Mouse (Mus musculus) embryonic facial prominence, embryonic 11.5 days (tissue): Measurements from ENCODE around the gene Dhx38. TPM values are rescaled to one million over a fixed set of nuclear protein-coding genes. Genes with fewer than 3 reads are reported as not detected.
A peak's percentile ranks its signal among the peaks of the same experiment; 100 is the strongest.

Experiments used
- ATAC-seq: fragments of 200-750 bp; cut with Nextera tagmentation; replicated peaks from 2 replicates; pipeline ENCODE4 v1.8.0; 2017; ENCODE audit warnings: low read depth; ENCODE audit not compliant: insufficient number of reproducible peaks, low FRiP score, low TSS enrichment
- DNase-seq: peaks from one replicate; pipeline ENCODE4 v3.0.0-alpha.2; 2015; ENCODE audit warnings: low spot score
- H3K27ac ChIP-seq: fragments of 300-500 bp; sonication (generic); replicated peaks from 2 replicates; pipeline ENCODE4 v1.5.1; 2014; ENCODE audit warnings: mild to moderate bottlenecking, low read depth, low read length, control low read depth
- H3K27me3 ChIP-seq: fragments of 300-500 bp; sonication (generic); 2 replicates; pipeline ENCODE4 v1.6.1; 2014; ENCODE audit warnings: mild to moderate bottlenecking, low read length, moderate library complexity, mixed read lengths; ENCODE audit not compliant: control insufficient read depth, insufficient read depth
- H3K36me3 ChIP-seq: fragments of 300-500 bp; sonication (generic); replicated peaks from 2 replicates; pipeline ENCODE4 v1.6.1; 2014; ENCODE audit warnings: low read depth, mild to moderate bottlenecking, low read length, moderate library complexity, mixed read lengths; ENCODE audit not compliant: control insufficient read depth, insufficient read depth
- H3K4me1 ChIP-seq: fragments of 300-500 bp; sonication (generic); 2 replicates; pipeline ENCODE4 v1.6.1; 2014; ENCODE audit warnings: low read length, mixed read lengths; ENCODE audit not compliant: control insufficient read depth, insufficient read depth
- H3K4me2 ChIP-seq: fragments of 300-500 bp; sonication (generic); 2 replicates; pipeline ENCODE4 v1.6.1; 2014; ENCODE audit warnings: low read depth, mild to moderate bottlenecking, control low read depth, low read length, moderate library complexity
- H3K4me3 ChIP-seq: fragments of 300-500 bp; sonication (generic); 2 replicates; pipeline ENCODE4 v1.5.1; 2014; ENCODE audit warnings: low read depth, low read length, control low read depth
- H3K9ac ChIP-seq: fragments of 300-500 bp; sonication (generic); replicated peaks from 2 replicates; pipeline ENCODE4 v1.6.1; 2014; ENCODE audit warnings: mild to moderate bottlenecking, control low read depth, low read length
- H3K9me3 ChIP-seq: fragments of 300-500 bp; sonication (generic); replicated peaks from 2 replicates; pipeline ENCODE4 v1.6.1; 2016; ENCODE audit warnings: mild to moderate bottlenecking, low read length, inconsistent platforms, mixed read lengths; ENCODE audit not compliant: control insufficient read depth
- WGBS: fragments of 180-500 bp; shearing (Covaris S2); extraction: QIAGEN DNeasy Blood & Tissue Kit; methylation state at CpG from one replicate; pipeline ENCODE4 v1.1.7; 2014; 5-methylcytosine and 5-hydroxymethylcytosine counted together
- polyA plus RNA-seq: library from polyadenylated mRNA; unstranded; fragments of >200 nt; fragmentation: Nextera tagmentation; extraction: Ambion mirVana; gene quantifications from 2 replicates; pipeline ENCODE4 v1.2.1, GENCODE M21; 2014

Dhx38 gene
- polyA plus RNA-seq, 1 experiment from 2014 or later = 20.4 TPM

- Histone ChIP-seq H3K9ac (no peak overlapping the region), H3K4me1 (no peaks in the 10 kb centered on the region), H3K4me2 (no peak overlapping the region), H3K36me3 (no peaks in the 10 kb centered on the region), H3K4me3 (no peak overlapping the region), H3K27ac (no peak overlapping the region), H3K27me3 (no peaks in the 10 kb centered on the region), H3K9me3 (no peaks in the 10 kb centered on the region)
- peak; percentile 50 for DNase-seq
- ATAC-seq = no peak
- 76% methylated on average over 6 of the region's 6 CpGs for WGBS
These were observed 27.6 kb upstream of the Dhx38 start for GRCm38 (mm10) chr8:109593117-109593788.

DNA sequence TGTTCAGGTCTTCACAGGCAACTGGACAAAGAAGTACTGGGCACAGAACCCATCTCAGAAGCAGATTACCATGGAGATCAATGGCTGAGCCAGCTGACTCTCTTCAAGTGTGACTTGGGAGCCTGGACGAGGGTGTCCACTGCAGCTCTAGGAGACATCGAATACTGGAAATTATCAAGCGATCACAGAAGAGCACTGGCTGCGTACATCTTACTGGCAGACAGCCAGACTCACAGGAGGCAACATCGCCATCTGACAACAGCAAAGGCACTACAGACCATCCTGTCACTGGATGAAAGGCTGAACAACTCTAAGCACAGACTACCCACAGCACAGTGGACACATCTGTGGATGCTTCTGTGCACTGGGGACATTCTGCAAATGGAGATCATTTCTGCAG is 26.5 kb upstream of the Dhx38 start:
- Histone ChIP-seq H3K4me1 (no peaks in the 10 kb centered on the region), H3K27me3 (no peaks in the 10 kb centered on the region), H3K27ac (no peak overlapping the region), H3K9ac (no peak overlapping the region), H3K36me3 (no peaks in the 10 kb centered on the region), H3K4me2 (no peak overlapping the region), H3K4me3 (no peak overlapping the region), H3K9me3 (no peaks in the 10 kb centered on the region)
- 90% methylated on average over 5 of the region's 5 CpGs for WGBS
- DNase-seq (no peak), ATAC-seq (no peak)

DNA sequence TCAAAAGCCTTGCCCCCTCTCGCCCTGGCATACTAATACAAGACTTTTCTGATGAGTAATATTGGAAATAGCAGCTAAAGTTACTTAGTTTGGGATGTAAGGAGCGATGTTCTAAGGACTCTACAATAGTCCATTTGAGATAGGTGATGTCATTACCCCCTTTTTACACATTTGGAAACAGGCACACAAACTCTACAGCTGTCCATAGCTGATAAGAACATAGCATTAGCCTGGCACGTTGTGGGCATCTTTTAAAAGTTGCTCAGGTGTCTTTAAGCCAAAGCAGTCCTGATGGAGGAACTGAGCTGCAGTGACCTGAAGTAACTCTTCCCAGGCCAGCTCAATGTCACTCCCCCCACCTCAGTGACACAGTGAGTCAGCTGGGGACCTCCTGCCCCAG is 25.7 kb upstream of the Dhx38 start:
- H3K27me3 ChIP-seq = no peaks in the 10 kb centered on the region

GRCm38 (mm10) chr8:109590901-109591300 is 25.2 kb upstream of the Dhx38 start:
- no peak overlapping the region for H3K9ac ChIP-seq
- no peaks in the 10 kb centered on the region for H3K4me1 ChIP-seq
- H3K4me2 ChIP-seq = no peak overlapping the region
- ATAC-seq = no peak
- WGBS = 85% methylated on average over 9 of the region's 9 CpGs
- DNase-seq = no peak
- no peaks in the 10 kb centered on the region for H3K36me3 ChIP-seq
- no peak overlapping the region for H3K4me3 ChIP-seq
- H3K27me3 ChIP-seq = no peaks in the 10 kb centered on the region
- no peak overlapping the region for H3K27ac ChIP-seq
- H3K9me3 ChIP-seq = no peaks in the 10 kb centered on the region

More for the DNA sequence above, 25.7 kb upstream of the Dhx38 start:
- Histone ChIP-seq H3K4me3 (no peak overlapping the region), H3K9ac (no peak overlapping the region), H3K27ac (no peak overlapping the region), H3K9me3 (no peaks in the 10 kb centered on the region), H3K4me1 (no peaks in the 10 kb centered on the region), H3K4me2 (no peak overlapping the region), H3K36me3 (no peaks in the 10 kb centered on the region)
- WGBS = 88% methylated on average over 3 of the region's 3 CpGs
- ATAC-seq (no peak), DNase-seq (no peak)

GRCm38 (mm10) chr8:109586972-109587504 is 21.4 kb upstream of the Dhx38 start:
- Histone ChIP-seq H3K4me2 (no peak overlapping the region), H3K36me3 (no peaks in the 10 kb centered on the region), H3K9ac (no peak overlapping the region), H3K4me1 (no peaks in the 10 kb centered on the region), H3K27ac (no peak overlapping the region), H3K4me3 (no peak overlapping the region), H3K9me3 (no peaks in the 10 kb centered on the region), H3K27me3 (no peaks in the 10 kb centered on the region)
- no peak for ATAC-seq
- WGBS = 79% methylated on average over 7 of the region's 7 CpGs
- no peak for DNase-seq

DNA sequence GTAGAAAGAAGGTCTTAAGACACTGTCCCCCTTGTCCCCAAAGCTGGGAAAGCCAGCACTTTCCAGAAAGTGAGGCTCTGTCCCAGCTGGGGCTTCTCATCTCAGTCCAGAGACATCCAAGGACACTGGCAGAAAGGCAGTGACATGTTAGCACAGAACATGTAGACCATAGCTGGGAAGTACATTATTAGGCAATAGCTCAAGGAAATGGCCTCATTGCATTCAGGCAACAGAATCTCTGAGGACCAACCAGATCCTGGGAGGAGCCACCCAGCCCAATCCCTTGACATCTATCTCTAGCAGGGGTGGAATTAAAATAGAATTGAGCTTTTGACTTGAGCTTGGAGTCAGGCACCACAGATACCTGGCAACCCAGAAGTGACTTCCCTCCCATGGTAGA is 20.0 kb upstream of the Dhx38 start:
- Histone ChIP-seq H3K36me3 (no peaks in the 10 kb centered on the region), H3K4me3 (no peak overlapping the region), H3K9me3 (no peaks in the 10 kb centered on the region), H3K9ac (no peak overlapping the region), H3K4me2 (no peak overlapping the region), H3K4me1 (no peaks in the 10 kb centered on the region), H3K27ac (no peak overlapping the region), H3K27me3 (no peaks in the 10 kb centered on the region)
- ATAC-seq (no peak), DNase-seq (no peak)

DNA sequence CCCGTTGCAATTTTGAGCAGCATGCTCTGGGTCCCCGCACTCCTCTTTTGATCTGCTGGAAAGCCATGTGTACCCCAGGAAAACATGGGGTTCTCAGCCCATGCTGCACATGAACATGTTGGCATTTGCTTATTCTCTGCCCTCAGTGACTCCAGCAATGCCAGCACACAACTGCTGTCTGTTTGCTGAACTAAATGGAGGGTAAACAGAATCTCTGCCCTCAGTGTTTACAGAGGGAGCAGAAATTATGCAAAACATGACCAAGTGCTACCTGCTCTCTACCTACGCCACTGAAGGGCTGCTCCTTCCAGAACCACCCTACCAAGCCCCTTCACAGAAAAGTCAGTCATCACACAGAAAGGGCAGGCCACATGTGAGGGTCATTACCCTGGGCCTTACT is 19.2 kb upstream of the Dhx38 start:
- Histone ChIP-seq H3K4me1 (no peaks in the 10 kb centered on the region), H3K4me2 (no peak overlapping the region), H3K27me3 (no peaks in the 10 kb centered on the region), H3K4me3 (no peak overlapping the region), H3K27ac (no peak overlapping the region), H3K36me3 (no peaks in the 10 kb centered on the region), H3K9ac (no peak overlapping the region), H3K9me3 (no peaks in the 10 kb centered on the region)
- no peak for DNase-seq
- WGBS = 83% methylated on average over 3 of the region's 3 CpGs
- ATAC-seq = no peak

GRCm38 (mm10) chr8:109584293-109584692 is 18.6 kb upstream of the Dhx38 start:
- Histone ChIP-seq H3K9me3 (no peaks in the 10 kb centered on the region), H3K9ac (no peak overlapping the region), H3K27me3 (no peaks in the 10 kb centered on the region), H3K27ac (no peak overlapping the region), H3K4me2 (no peak overlapping the region), H3K36me3 (no peaks in the 10 kb centered on the region), H3K4me3 (no peak overlapping the region), H3K4me1 (no peaks in the 10 kb centered on the region)
- 81% methylated on average over 4 of the region's 4 CpGs for WGBS
- no peak for DNase-seq
- no peak for ATAC-seq
